Mouse (Mus musculus): ENCODE results near the gene Lrfn2. TPM values are rescaled to one million over a fixed set of nuclear protein-coding genes. Genes with fewer than 3 reads are reported as not detected.

Gene Lrfn2
- polyA plus RNA-seq, 1 experiment from 2014 or later, result not detected

DNA sequence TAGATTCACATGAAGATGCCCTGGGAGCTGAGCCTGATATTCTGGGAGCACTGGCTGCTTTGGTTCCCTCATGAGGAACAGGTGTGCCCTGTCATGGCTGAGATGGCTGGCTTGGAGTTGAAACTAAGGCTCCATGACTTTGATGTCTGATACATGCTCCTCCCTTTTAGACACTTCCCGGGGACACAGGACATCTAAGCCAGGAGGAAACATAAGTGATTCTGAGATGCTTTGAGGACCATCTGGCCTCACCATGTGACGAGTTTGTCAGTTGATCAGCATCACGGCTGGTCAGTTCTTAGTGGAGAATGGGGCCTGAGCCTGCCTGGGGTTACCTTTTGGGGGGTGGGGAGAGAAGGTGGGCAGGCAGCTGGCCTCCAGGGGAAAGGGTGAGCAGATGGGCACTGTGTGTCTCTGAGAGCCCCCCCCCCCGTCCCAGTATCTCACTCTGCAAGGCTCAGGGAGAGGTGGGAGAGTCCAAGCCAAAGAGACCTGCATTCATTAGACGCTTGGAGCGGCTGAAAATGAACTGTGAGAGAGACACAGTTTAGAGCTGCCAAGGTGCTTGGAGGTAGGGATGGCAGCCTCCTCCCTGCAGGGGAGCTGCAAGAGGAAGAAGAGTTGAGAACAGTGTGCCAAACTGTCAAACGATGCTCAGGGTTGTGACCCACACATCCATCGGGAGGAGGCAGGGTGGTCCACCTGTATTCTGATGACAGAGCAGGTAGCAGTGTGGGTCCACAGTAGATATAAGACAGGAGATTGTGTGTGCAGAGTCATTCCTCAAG, 105.2 kb downstream of the Lrfn2 start:
- no peak for TF ChIP-seq CTCF (IDR thresholded peaks at IDR 0.05)
- POLR2A ChIA-PET, result no interaction called here
- H3K27me3 ChIP-seq, result no peaks in the 10 kb centered on the region
- ATAC-seq, result no peak
- CTCF ChIA-PET, result no interaction called here
- DNase-seq (ENCODE audit: low read depth, low spot score), result no peak
- in situ Hi-C loops (cut with MboI; ENCODE audit: low pct_unique_long_range_greater_than_20kb), result no loop called here

DNA sequence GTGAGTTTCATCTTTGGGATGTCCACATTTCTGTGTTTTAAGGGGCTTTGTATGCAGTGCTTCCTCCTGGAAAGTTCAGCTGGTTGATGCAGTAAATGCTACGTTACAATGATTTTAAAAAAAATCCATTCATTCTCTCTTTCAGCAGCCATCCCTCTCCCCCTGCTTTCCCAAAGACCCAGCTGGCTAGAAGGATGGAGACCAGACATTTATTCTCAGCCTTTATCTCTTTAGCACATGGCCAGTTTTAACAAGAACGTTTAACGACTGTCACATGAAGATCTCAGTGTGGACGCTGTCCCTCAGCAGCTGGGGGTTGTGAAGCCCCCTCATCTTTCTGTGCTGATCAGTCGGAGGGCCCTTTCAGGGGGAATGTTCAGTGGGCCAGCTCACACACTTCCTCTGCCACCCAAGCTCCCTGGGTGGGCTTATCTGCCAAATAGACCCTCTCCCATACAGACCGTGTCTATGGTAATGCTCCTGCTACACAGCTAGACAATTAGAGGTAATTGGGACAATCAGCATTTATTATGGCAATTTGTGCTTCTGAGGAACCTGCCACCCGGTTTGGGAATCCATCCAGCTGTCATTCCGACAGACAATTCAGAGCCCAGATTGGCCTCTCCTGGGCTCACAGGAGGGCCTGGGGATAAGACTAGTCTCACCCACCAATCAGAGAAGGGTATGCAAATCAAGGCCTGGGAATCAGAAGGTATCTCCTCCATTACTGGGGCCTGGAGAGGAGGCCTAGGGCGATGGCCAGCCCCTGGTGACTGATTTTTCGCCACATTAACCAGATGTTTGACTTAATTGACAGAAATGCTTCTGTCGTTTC, 111.8 kb downstream of the Lrfn2 start:
- in situ Hi-C loops (cut with MboI; ENCODE audit: low pct_unique_long_range_greater_than_20kb), result no loop called here
- no peaks in the 10 kb centered on the region for H3K27me3 ChIP-seq
- CTCF ChIA-PET, result no interaction called here
- no peak for TF ChIP-seq CTCF (IDR thresholded peaks at IDR 0.05)
- ATAC-seq (no peak), DNase-seq (ENCODE audit: low read depth, low spot score) (no peak)
- POLR2A ChIA-PET, result no interaction called here

DNA sequence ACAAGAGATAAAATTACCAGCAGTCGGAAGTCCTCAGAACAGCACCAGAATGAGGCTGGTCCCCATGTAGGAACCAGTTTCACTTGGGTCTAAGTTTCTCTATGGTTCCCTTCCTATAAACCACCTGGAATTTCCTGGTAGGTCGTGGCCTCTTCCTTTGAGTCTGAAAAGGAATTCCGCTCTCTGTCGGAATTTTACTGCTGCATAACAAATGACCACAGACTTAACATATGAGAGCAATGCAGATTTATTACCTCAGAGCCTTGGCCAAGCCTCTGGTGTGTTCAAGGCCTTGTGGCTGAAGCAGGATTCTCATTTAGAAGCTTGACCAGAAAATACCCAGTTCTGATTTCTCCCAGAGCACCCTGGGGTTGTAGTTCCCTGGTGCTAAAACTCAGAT, 115.7 kb downstream of the Lrfn2 start:
- no peaks in the 10 kb centered on the region for H3K27me3 ChIP-seq
- no peak for TF ChIP-seq CTCF (IDR thresholded peaks at IDR 0.05)
- POLR2A ChIA-PET, result no interaction called here
- CTCF ChIA-PET, result no interaction called here
- in situ Hi-C loops (cut with MboI; ENCODE audit: low pct_unique_long_range_greater_than_20kb), result no loop called here
- ATAC-seq (no peak), DNase-seq (ENCODE audit: low read depth, low spot score) (no peak)

DNA sequence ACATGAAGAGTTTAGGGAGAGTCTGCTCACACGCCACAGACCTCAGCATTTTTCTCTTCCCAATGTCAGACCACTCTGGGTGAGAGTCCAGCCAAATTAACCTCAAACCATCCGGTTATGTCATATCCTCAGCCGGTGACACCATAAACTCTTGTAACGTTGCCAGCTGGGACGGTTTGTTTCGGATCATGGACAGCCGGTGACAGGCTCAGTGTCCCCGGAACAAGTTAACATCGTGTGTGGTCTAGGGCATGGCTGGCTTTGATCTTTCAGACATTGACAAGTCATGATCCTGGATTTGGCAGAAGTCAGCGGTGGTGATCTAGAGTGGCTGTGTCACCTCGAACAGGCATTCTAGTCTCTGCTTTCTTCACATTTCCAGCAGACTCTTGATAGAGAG, 119.1 kb downstream of the Lrfn2 start:
- CTCF ChIA-PET, result no interaction called here
- in situ Hi-C loops (cut with MboI; ENCODE audit: low pct_unique_long_range_greater_than_20kb), result no loop called here
- ATAC-seq (no peak), DNase-seq (ENCODE audit: low read depth, low spot score) (no peak)
- no peak for TF ChIP-seq CTCF (IDR thresholded peaks at IDR 0.05)
- POLR2A ChIA-PET, result no interaction called here
- no peaks in the 10 kb centered on the region for H3K27me3 ChIP-seq

DNA sequence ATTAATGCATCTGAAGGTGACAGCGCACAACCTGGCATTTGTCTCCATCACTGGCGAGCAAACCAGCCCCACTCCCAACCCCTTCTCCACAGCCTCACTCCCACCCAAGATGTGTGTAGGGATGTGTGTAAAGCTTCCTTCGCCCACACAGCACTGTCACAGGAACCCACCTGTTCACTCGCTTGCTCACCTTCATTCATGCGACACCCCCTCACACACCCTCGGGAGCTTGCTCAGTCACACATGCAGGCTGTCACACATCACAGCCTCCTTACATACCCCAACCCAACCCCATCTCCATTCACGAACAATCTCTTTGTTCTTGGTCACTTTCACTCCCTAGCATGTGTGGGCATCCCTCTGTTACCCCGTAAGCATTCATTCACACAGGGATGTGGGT, 129.0 kb downstream of the Lrfn2 start:
- ChIA-PET POLR2A (no interaction called here), CTCF (no interaction called here)
- in situ Hi-C loops (cut with MboI; ENCODE audit: low pct_unique_long_range_greater_than_20kb), result no loop called here

DNA sequence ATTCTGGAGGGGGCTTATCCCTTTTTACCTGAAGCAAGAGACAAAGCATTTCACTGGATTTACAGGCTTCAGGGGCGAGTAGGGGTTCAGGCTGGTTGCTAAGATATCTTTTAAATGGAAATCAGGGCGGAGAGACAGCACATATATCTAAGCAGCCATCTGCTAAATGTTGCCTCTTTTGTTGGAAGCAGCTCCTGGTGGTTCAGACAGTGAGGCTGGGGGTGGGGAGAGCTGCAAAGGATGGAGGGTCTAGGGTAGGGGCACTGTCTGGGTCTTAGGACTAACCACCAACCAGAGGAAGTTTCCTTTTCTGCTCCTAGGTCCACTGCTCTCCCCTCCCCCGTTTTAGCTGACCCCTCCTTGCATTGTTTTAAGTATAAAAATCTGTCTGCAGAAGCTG, 131.6 kb downstream of the Lrfn2 start:
- in situ Hi-C loops (cut with MboI; ENCODE audit: low pct_unique_long_range_greater_than_20kb), result no loop called here
- ATAC-seq, result no peak
- DNase-seq (ENCODE audit: low read depth, low spot score), result no peak
- POLR2A ChIA-PET, result no interaction called here
- H3K27me3 ChIP-seq, result no peaks in the 10 kb centered on the region
- no peak for TF ChIP-seq CTCF (IDR thresholded peaks at IDR 0.05)
- CTCF ChIA-PET, result no interaction called here

More for the DNA sequence above, 129.0 kb downstream of the Lrfn2 start:
- no peaks in the 10 kb centered on the region for H3K27me3 ChIP-seq
- DNase-seq (ENCODE audit: low read depth, low spot score) (no peak), ATAC-seq (no peak)
- no peak for TF ChIP-seq CTCF (IDR thresholded peaks at IDR 0.05)

DNA sequence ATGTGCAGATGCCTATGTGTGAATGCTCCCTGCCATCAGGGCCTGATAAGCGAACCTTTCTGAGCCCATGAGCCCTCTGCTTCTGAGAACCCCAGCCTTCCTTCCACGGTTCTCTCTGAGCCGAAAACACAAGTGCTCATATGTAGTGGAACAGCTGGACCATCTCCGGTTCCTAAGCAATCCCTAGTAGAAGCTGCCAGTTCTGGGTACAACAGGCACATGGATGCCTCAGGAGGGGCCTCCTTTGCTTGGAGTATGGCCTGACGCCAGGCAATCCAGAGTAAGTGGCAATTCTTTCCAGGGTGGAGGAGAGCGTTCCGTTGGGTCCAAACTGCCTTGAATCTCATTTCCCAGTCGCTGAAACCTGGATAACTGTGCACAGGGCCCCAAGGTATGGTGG, 132.3 kb downstream of the Lrfn2 start:
- CTCF ChIA-PET, result no interaction called here
- no peak for TF ChIP-seq CTCF (IDR thresholded peaks at IDR 0.05)
- in situ Hi-C loops (cut with MboI; ENCODE audit: low pct_unique_long_range_greater_than_20kb), result no loop called here
- POLR2A ChIA-PET, result no interaction called here
- ATAC-seq, result no peak
- H3K27me3 ChIP-seq, result no peaks in the 10 kb centered on the region
- DNase-seq (ENCODE audit: low read depth, low spot score), result no peak

DNA sequence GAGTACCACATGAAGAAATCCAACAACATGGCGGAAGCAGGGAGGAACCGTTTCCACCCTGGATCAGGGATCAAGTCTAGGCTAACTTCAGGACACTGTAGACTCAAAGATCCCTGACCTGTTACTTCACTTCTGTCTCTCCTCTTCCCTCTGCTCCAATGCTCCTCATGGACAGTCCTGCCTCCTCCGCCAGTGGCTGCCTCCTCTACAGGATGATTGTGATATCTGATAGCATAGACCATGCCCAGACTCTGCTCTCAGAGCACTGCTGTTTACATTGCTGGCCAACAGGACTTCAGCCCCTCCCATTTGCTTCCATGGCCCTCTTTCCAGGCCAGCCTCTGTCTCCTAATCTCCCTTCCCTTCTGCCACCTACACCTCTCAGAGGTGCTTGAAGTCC, 132.9 kb downstream of the Lrfn2 start:
- CTCF ChIA-PET, result no interaction called here

DNA sequence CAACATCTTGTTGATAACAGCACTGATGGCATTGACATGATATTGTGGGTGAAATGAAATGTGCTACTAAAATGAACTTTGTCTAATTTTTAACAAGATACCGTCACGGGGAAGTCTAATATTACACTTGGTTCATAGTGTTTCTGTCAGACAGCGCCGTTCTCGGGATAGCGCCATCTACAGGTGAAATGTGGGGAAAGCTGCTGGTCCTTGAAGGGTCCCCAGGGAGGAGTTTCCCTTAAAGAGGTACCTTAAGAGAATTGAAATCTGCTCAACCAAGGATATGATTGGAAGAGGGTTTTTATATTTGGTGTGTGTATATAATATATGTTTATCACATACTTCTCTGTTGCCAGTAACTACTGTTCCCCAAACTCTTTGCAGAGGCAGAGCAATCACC, 134.6 kb downstream of the Lrfn2 start:
- POLR2A ChIA-PET, result no interaction called here
- no peak for TF ChIP-seq CTCF (IDR thresholded peaks at IDR 0.05)
- CTCF ChIA-PET, result no interaction called here
- H3K27me3 ChIP-seq, result no peaks in the 10 kb centered on the region
- in situ Hi-C loops (cut with MboI; ENCODE audit: low pct_unique_long_range_greater_than_20kb), result no loop called here
- ATAC-seq (no peak), DNase-seq (ENCODE audit: low read depth, low spot score) (no peak)

More for the DNA sequence above, 132.9 kb downstream of the Lrfn2 start:
- in situ Hi-C loops (cut with MboI; ENCODE audit: low pct_unique_long_range_greater_than_20kb), result no loop called here
- POLR2A ChIA-PET, result no interaction called here
- no peak for ATAC-seq
- no peaks in the 10 kb centered on the region for H3K27me3 ChIP-seq
- TF ChIP-seq CTCF (IDR thresholded peaks at IDR 0.05), result no peak
- no peak for DNase-seq (ENCODE audit: low read depth, low spot score)

DNA sequence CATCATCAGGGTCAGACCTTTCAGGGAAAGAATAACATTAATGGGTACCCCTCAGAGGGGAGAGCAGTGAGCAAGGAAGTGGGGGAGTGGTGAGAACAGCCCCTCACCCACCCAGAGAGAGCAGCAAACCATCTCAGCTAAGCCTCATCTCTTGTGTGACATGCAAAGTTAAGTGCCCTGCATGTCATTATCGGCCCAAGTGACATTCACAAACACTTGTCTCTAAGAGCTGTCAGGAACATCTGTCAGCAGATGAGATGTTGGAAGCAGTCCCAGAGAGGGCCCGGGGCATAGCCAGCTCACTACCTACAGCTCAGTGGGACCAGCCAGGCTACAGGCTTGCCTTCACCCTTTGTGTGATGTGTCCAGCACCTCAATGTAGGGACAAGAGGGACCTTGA, 146.0 kb downstream of the Lrfn2 start:
- ATAC-seq (no peak), DNase-seq (ENCODE audit: low read depth, low spot score) (no peak)
- POLR2A ChIA-PET, result no interaction called here
- CTCF ChIA-PET, result no interaction called here
- in situ Hi-C loops (cut with MboI; ENCODE audit: low pct_unique_long_range_greater_than_20kb), result no loop called here
- no peak for TF ChIP-seq CTCF (IDR thresholded peaks at IDR 0.05)
- no peaks in the 10 kb centered on the region for H3K27me3 ChIP-seq

DNA sequence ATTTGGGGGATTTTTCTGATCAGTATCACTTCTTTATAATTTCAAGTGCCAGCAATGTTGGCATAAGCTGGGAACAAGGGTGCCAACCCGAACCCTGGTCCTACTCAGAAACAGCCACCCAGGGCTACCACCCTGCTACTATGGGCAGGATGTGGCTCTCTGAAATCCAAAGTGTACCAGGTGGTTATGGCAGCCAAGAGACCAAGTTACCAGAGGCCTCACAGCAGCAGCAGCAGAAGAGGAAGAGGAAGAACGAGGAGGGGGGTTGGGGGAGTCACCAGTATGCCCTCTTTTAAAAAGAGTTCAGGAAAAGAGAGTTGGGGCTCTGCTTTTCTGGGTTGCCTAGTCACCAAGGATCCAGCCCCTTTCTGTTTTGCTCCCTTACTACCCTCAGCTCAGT, 147.5 kb downstream of the Lrfn2 start:
- ATAC-seq (no peak), DNase-seq (ENCODE audit: low read depth, low spot score) (no peak)
- CTCF ChIA-PET, result no interaction called here
- no peaks in the 10 kb centered on the region for H3K27me3 ChIP-seq
- in situ Hi-C loops (cut with MboI; ENCODE audit: low pct_unique_long_range_greater_than_20kb), result no loop called here
- TF ChIP-seq CTCF (IDR thresholded peaks at IDR 0.05), result no peak
- POLR2A ChIA-PET, result no interaction called here

Measured in Patski (cell line).